Mouse (Mus musculus): ENCODE measurements around the gene Prokr2. TPM values are rescaled to one million over a fixed set of nuclear protein-coding genes. Genes with fewer than 3 reads are reported as not detected.

Gene Prokr2
- not detected for total RNA-seq (2021)
- long read RNA-seq, experiment 1, result 0 reads
- long read RNA-seq, experiment 2, result 0 reads

DNA sequence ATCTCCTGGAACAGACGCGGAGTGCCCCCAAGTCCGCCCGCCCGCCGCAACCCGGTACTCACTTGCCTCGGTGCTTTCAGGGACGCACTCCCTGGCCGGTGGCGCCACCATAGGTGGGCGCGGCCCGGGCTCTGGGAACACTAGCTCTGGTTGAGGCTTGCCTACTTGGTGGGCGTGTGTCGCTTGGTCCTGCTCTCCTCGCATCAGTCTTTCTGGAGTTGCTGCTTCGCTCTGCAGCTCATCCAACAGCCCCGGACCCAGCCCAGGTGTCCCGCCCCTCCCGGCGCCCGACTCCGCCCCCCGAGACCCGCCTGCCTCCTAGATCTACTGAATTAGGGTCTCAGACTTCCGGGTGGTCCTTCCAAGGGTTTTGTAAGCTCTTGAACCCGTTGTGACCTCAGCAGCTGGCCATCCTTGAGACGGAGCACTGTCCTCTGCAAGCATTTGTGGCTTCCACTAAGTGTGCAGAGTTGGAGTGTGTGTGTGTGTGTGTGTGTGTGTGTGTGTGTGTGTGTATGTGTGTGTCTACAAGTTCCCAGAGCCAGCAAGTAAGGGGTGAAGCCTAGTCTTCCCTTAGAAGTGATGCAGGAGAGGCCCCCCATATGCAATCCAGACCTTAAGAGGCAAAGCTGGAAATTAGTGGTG lies at the start of gene Prokr2:
Gene Prokr2, minus strand, starts transcription at position 254 of the 645 bp plus-strand sequence.
- no peak for DNase-seq (ENCODE audit: low spot score in 2 of 2)

DNA sequence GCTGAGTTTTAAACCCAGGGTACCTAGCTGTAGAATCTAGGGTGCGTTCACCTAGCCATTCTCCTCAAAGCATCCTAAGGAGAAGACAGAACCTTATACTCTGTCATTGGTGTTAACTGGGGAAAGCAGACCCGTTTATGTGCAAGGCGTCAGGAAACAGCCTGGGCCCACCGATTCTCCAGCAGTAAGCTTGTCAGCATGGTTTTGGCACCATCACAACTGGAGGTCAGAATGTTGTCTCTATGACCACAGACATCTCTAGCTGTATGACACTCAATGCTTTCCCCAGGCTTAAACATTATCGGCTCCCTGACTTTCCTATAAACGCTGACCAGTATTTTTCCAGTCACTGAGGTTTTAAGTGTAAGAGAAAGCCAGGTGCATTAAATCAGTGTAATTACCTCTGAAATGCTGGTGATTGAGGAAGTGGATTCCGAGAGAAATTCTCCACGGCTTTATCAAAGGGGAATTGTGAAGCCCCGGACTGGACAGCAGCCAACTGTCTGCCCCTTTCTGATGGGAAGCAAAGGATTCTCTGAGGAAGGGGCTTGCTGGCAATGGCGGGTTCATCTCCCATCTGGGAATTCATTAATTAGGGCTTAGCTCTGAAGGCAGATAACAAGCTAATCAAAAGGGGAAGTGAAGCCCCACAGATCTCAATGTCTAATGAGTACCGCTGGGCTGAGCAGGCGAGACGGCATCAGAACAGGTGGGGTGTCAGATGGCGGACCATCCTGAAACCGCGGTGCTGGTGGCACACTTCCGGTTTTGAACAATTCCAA lies 42.1 kb upstream of the Prokr2 start:
- DNase-seq (ENCODE audit: low spot score in 2 of 2), result no peak

DNA sequence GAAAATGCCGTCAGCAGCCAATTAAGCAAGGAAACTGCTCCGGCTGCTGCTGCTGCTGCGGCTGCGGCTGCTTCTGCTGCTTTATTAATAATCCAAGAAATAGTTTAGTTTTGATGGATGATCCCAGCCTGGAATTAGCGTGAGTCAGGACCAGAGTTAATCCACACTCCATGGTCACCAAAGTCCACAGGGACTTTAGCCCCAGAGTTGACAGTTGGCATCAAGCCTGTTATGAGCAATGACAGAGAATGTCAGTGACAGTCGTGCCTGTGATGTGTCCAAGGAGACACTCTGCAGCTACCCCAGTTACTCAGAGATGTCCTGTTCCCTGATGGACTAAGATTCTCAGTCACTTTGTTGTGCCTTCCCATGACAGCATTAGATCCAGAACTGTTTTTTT lies 40.3 kb upstream of the Prokr2 start:
- no peak for DNase-seq (ENCODE audit: low spot score in 2 of 2)

DNA sequence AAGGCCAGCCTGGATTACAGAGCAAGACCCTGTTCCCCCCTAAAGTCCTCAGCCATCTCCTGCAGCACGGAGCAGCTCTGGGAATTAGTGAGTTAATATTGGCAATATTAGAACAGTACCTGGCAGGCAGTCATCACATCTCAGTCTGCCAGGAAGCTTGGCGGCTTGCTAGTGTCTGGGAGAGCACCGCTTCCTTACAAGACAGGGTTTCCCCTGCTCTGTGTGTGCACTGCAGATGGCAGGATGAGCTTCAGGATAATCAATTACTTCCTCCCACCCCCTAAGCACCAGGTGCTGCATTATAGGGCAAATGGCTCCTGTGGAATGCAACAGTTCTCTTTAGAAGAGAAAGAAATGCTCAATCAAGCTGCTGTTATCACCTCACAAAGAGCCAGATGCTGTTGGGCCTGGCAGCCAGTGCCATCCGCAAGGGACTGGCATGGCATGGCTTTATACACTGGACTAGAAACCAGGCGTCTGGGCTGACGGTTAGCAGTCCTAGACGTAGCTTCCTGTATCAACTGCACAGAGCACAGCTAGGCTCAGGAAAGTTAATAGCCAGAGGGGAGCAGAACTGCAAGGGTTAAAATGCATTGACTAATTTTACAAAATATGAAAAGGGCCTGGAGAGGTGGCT lies 38.3 kb upstream of the Prokr2 start:
- DNase-seq (ENCODE audit: low spot score in 2 of 2), result no peak

DNA sequence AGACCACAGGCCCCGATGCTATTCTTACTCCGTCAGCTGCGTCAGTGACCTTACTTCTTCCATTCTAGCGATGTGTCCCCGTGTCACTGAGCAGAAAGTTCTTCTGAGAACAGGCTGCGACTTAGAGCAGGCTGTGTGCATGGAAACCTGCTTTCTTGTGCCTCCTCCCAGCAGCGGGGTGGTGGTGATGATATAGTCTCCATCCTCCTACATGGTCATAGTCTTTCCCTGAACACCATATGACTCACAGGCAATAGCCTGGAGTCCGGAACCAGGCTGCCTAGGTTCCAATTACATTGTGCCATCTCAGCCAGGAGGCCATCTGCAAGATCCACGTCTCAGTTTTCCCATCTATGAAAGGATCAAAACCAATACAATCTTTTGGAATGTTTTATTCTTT lies 37.6 kb upstream of the Prokr2 start:
- no peak for DNase-seq (ENCODE audit: low spot score in 2 of 2)

DNA sequence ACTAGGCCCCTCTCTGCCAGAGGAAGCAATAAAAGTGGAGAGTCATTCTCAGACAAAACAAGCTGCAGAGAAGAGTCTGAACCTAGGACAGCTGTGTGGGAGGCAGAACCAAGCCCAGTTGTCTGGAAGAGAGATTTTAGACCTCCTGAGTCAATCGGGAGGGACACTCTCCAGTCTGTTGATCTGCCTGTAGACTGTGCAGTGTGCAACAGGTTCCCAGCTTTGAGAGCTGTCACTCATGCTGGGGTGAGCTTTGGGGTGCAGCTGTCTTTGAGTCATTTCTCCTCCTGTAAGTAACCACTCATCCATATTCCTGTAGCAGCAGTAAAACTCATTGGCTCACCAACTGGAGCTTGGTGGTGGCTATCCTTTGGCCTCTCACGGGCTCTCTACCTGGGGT lies 33.2 kb upstream of the Prokr2 start:
- no peak for DNase-seq (ENCODE audit: low spot score in 2 of 2)

DNA sequence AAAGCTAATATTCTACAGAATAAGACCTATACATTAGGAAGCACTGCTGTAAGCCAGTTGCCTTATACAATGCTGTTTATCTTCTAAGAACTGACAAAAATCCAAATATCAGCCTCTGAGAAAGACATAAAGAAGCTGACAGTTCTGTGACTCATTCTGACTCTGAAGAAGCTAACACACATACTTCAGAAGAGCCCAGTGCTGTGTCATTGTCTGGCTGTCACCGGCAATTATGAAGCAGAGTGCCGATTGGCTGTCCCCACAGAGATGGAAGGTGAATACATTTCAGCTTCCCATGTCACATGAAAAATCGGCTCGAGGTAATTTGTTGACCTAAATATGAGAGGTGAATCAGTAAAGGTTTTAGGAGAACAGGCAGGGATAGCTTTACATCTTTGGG lies 24.9 kb upstream of the Prokr2 start:
- DNase-seq (ENCODE audit: low spot score in 2 of 2), result no peak

DNA sequence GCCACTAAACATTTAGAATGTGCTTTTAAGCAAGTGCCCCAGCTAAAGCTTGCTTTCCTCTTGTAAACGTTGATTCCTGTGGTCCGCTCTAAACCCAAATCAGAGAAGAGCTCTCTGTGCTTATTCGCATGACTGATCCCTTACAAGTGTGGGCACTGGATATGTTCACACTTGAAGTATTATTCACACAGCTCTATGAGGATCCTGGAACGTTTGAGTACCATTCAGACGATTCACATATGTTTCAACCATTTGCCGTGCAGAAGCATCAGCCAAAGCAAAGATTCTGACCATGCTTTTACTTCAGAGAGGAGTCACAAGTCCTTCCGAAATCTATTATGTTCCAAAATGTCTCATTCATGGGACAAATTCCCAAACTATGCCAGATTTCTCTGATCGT lies 12.9 kb upstream of the Prokr2 start:
- DNase-seq (ENCODE audit: low spot score in 2 of 2), result no peak

DNA sequence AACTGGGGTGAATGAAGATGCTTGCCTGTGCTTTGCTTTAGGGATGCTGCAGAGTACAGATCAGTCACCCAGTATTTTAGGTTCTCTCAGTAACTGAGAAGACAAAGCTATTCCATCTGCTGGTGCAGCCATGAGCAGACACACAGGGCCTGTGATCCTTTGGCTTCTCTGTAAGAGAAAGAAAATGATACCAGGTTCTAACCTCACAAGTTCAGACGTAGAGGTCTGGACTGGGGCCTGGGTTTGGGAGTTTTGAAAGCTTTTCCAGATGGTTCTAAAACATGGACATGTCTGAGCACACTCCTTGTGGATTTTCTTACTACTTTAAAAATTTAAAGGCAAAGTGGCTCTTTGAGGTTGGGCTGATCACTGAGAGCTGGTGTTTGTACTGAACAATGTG lies 10.5 kb upstream of the Prokr2 start:
- no peak for DNase-seq (ENCODE audit: low spot score in 2 of 2)

DNA sequence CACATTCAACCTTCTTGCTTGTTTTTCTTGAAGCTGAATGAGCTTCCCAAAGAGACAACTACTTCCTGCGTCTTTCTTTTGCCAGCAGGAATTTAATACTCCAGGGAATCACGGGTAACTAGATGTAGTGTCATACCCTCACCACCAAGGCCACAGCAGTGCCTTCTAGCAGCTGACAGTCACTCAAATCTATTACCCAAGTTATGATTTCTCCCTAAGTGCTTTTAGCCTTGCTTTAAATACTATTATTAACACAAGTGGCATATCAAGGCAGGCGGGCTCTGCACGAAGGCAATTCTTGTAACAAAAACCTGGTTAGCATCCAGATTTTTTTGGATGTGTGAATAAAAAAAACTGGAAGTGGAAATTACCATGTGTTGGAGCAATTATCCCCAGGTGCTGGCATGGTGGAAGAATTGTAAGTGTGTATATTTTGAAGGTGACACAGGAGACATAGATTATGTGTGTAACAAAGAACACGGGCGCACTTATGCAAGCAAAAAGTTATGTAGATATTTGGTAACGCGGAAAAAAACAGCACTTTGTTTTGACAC lies 5.4 kb upstream of the Prokr2 start:
- no peak for DNase-seq (ENCODE audit: low spot score in 2 of 2)

DNA sequence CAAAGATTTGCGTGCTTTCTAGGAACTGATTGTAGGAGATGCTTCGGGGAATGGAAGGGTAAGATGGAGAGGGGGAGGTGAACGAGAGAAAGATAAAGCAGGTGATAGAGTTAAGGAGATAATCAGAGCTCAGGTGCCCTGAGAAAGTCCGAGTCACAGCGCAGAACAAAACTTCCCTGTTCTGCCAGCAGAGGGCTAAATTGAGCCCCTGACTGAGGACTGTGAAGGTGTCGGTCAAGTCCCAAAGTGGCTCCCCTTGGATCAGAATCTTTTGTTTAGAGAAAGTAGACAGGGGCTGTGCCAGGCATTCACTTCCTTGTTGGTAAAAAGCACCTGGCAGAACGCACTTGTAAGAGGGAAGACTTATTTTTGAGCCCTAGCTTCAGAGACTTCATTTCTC lies 4.3 kb upstream of the Prokr2 start:
- DNase-seq (ENCODE audit: low spot score in 2 of 2), result no peak

DNA sequence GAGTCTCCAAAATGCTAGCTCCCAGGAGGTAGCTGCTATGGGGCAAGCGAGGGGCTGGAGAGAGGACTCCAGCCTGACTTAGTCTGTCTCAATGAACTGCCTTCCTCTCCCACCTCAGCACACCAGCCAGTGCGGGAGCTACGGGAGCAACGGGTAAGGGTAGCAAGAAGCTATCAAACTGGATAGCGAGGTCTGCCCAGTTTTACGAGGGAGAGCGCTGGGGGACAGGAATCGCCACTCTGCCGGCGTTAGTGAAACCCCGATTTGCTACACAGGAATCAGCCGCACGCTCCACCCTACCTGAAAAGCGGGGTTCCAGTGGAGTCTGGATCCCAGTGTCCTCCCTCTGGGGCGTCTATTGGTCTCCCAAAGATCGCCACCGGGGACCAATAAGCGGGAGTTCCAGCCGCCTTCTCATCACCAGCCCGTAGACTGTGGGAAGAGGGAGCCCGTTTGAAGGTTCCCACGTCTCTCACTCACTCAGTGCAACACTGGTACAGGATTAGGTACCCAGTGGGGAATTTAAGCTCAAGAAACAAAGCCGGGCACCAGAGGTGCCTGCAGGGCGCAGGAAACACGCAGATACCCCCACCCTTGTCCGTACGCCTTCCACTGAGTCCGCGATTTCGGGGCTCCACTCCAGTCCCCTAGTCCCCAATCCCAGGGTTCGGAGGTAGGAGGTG lies 595 bp downstream of the Prokr2 start:
- DNase-seq (ENCODE audit: low spot score in 2 of 2), result no peak

DNA sequence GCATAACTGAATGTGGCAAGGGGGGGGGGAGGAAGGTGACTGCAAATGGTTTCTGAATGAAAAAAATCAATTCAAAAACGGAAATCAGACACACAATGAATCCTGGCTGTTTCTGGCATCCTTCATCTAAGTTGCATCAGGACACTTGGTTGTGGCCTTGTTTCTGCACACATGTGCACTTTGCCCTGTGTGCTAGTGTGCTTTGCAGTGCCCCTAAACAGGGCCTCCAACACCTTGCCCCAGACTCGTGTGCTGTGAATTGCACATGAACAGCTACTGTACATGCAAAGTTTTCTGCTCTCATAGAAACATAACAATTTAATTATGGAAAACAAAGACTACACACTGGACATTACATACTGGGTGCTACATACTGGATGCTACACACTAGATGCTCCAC lies 2.9 kb downstream of the Prokr2 start:
- DNase-seq (ENCODE audit: low spot score in 2 of 2), result no peak

DNA sequence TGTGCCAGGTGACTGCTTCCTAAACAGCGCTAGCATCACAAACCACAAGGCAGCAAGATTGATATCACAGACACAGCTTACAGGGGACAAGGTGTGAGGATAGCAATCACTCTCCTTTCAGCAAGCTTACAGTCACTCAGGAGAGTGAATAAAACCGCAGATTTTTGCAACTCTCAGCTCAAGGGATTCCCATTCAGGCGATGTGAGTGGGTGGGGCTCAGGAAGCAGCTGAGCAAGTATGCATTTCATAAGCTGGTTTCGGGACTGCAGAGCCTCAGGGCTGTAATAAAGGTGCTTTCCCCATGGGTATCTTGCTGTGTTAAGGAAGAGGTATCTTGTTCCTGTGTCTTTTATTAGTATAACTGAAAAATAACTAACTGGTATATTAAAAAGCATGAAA lies 5.6 kb downstream of the Prokr2 start:
- DNase-seq (ENCODE audit: low spot score in 2 of 2), result no peak

DNA sequence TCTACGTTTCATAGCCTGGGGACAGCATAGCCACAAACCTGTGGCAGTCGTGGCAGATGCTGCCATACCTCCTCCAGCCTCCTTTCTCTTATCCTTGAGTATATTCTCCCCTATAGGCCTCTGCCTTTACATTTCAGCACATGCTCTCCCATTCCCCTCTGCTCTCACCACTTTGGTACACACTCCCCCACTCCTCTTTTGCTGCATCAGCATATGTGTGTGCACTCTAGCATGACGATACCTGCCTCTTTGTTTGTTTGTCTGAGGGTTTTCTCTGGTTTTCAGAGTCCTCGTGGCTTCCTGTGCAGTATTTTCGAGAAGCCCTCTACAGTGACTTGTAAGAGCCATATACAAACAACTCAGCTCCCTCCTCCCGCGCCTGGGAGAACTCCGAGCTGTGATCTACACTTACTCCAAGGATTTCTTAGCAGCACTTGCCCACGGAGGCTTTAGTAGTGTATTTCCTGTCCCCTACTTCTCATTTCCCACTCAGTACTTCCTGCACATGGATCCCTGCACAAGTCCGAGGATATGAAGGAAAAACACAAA lies 6.6 kb downstream of the Prokr2 start:
- no peak for DNase-seq (ENCODE audit: low spot score in 2 of 2)

DNA sequence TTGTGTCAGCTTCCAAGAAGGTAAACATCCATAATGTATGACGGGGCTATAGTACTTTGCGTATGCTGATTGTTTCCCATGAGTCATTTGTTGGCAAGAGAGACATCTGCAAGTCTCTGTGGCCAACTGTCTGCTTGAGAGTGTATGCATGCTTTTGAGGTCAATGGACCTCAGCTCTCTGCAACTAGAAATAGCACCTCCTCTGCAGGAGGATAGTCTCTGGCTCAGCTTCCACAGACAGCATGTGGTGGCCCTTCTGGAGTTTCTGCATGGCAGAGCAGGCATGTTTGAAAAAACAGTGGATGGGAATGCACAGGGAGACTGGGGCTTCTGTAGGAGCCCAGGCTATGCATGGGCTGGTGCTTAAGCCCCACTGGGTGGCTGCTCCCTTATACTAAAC lies 7.8 kb downstream of the Prokr2 start:
- no peak for DNase-seq (ENCODE audit: low spot score in 2 of 2)

DNA sequence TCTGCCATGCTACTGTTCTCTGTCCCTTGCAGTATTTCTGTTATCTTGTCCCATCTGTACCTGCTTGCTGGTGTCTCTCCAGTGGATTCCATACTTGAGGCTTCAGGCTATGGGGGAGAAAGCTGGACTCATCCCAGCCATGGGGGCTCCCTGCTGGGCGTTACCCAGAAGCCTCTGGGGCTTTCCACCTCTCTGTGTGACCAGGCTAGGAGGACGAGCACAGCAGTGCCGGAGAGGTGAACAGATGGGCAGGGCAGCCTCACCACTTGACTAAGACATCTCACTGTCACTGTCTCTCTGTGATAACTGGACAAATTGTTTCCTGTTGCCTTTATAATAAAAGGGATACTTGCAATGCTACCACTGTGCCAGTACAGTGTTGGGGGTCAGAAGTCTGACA lies 9.5 kb downstream of the Prokr2 start:
- no peak for DNase-seq (ENCODE audit: low spot score in 2 of 2)

DNA sequence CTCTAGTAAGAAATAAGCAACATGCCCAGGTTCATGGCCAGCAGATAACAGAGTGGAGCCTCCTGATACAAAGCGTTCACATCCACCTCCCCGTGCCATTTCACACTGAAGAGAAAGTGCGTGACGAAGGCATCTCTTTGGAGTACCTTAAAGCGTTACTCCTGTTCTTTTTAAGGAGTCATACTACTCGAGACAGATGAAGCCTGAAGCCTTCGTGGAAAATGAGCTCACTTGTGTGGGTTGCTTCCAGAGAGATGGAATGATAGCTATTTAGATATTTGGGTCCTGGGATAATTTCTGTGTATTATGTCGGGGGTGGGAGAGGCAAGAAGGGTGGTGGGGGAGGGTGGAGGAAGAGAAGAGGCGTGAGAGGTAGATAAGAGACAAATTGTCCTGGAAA lies 10.1 kb downstream of the Prokr2 start:
- DNase-seq (ENCODE audit: low spot score in 2 of 2), result no peak

DNA sequence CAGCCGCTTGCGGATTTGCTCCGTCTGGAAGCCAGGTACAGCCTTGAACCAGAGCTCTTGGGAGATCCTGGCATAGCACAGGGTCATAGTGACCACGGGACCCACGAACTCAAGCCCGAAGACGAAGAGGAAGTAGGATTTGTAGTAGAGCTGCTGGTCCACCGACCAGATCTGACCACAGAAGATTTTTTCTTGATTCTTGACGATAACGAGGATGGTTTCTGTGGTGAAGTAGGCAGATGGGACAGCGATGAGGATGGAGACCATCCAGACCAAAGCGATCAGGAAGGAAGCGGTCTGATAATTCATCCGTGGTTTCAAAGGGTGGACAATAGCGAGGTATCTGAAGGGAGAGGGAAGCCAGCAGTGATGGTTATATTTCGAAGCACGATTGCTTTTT lies 11.5 kb downstream of the Prokr2 start:
- DNase-seq (ENCODE audit: low spot score in 2 of 2), result no peak

DNA sequence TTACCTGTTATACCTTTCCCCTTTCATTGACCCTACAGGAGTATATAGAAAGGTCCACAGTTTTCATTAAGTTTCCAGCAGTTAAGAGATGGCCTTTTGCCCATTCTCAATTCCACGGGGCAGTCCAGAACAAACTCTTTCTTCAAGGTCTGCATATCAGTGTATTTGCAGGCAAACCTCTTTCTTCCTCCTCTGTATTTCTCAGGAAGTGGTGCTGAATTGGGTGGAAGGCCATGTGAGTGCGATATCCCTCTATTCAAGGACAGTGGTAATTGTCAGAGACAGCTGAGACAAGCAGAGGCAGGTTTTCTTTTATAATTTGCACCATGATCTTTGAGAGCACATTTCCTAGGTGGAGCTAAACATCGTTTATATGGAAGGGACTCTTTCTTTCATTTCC lies 16.8 kb downstream of the Prokr2 start:
- DNase-seq (ENCODE audit: low spot score in 2 of 2), result no peak

DNA sequence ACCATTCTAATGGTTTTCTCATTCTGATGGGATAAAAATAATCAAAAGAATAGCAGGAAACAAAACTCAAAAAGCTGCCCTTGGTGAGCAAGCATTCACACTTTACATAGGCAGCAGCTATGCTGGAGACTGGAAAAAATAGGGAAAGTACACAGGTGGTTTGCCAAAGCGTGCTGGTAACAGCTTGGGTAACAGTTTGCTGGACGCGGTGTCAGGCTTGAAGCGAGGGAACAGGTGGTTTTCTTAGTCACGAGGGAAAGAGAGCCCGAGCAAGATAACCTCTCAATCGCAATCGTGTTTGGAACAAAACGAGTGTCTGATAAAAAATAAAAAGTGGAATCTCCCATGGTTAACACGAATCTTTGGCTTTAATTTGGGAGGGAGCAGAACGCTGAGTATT lies 41.4 kb downstream of the Prokr2 start:
- no peak for DNase-seq (ENCODE audit: low spot score in 2 of 2)
